Mouse (Mus musculus): ENCODE measurements at regions not wholly inside any gene's neighbourhood (a gene's known extent, or its start where the extent isn't known, plus 50 kb on each side); places are given as distances from the start of the nearest gene placed in this dataset.

- DNase-seq (ENCODE audit: low spot score) = no peak
- H3K9ac ChIP-seq (ENCODE audit: low read depth, low read length) = no peak overlapping the region
Measured at GRCm38 (mm10) chr2:147989616-147990015, 57.2 kb downstream of the Foxa2 start.

GRCm38 (mm10) chr2:147988586-147988985 is 58.2 kb downstream of the Foxa2 start:
- H3K9ac ChIP-seq (ENCODE audit: low read depth, low read length) = no peak overlapping the region
- no peak overlapping the region for H3K4me2 ChIP-seq (ENCODE audit: low read depth, low read length)
- H3K9me3 ChIP-seq (ENCODE audit: control insufficient read depth, low read length) = no peaks in the 10 kb centered on the region
- H3K27ac ChIP-seq (replicated peaks; ENCODE audit: low read depth, low read length) = no peak overlapping the region
- no peaks in the 10 kb centered on the region for H3K36me3 ChIP-seq (ENCODE audit: control insufficient read depth, insufficient read depth, low read length)
- no peak overlapping the region for H3K4me3 ChIP-seq (ENCODE audit: low read depth, low read length)
- H3K27me3 ChIP-seq (replicated peaks; ENCODE audit: control insufficient read depth, insufficient read depth, low read length) = no peaks in the 10 kb centered on the region
- DNase-seq (ENCODE audit: low spot score) = no peak
- H3K4me1 ChIP-seq (ENCODE audit: control insufficient read depth, insufficient read depth, low read length) = no peaks in the 10 kb centered on the region
- no peak for ATAC-seq (ENCODE audit: low read depth)

More at GRCm38 (mm10) chr2:147989616-147990015, 57.2 kb downstream of the Foxa2 start:
- Histone ChIP-seq H3K9me3 (ENCODE audit: control insufficient read depth, low read length) (no peaks in the 10 kb centered on the region), H3K27me3 (replicated peaks; ENCODE audit: control insufficient read depth, insufficient read depth, low read length) (no peaks in the 10 kb centered on the region), H3K4me1 (ENCODE audit: control insufficient read depth, insufficient read depth, low read length) (0 out of 2 replicates have a peak, but pooled peaks cover 3% of the 10 kb centered on the region), H3K36me3 (ENCODE audit: control insufficient read depth, insufficient read depth, low read length) (no peaks in the 10 kb centered on the region), H3K4me2 (ENCODE audit: low read depth, low read length) (no peak overlapping the region), H3K4me3 (ENCODE audit: low read depth, low read length) (no peak overlapping the region), H3K27ac (replicated peaks; ENCODE audit: low read depth, low read length) (no peak overlapping the region)
- no peak for ATAC-seq (ENCODE audit: low read depth)
- 53% methylated on average over 1 of the region's 1 CpGs for WGBS

- H3K4me1 ChIP-seq (ENCODE audit: control insufficient read depth, insufficient read depth, low read length) = no peaks in the 10 kb centered on the region
- no peak for ATAC-seq (ENCODE audit: low read depth)
- no peaks in the 10 kb centered on the region for H3K9me3 ChIP-seq (ENCODE audit: control insufficient read depth, low read length)
- WGBS = 67% methylated on average over 2 of the region's 2 CpGs
- H3K9ac ChIP-seq (ENCODE audit: low read depth, low read length) = no peak overlapping the region
- no peak overlapping the region for H3K4me3 ChIP-seq (ENCODE audit: low read depth, low read length)
- no peaks in the 10 kb centered on the region for H3K27me3 ChIP-seq (replicated peaks; ENCODE audit: control insufficient read depth, insufficient read depth, low read length)
- H3K27ac ChIP-seq (replicated peaks; ENCODE audit: low read depth, low read length) = no peak overlapping the region
- H3K4me2 ChIP-seq (ENCODE audit: low read depth, low read length) = no peak overlapping the region
- no peaks in the 10 kb centered on the region for H3K36me3 ChIP-seq (ENCODE audit: control insufficient read depth, insufficient read depth, low read length)
- no peak for DNase-seq (ENCODE audit: low spot score)
Measured at GRCm38 (mm10) chr2:147985261-147985575, 61.6 kb downstream of the Foxa2 start.

GRCm38 (mm10) chr2:147984547-147985260 is 62.1 kb downstream of the Foxa2 start:
- H3K27me3 ChIP-seq (replicated peaks; ENCODE audit: control insufficient read depth, insufficient read depth, low read length) = no peaks in the 10 kb centered on the region
- DNase-seq (ENCODE audit: low spot score) = no peak
- H3K4me2 ChIP-seq (ENCODE audit: low read depth, low read length) = no peak overlapping the region
- H3K9me3 ChIP-seq (ENCODE audit: control insufficient read depth, low read length) = no peaks in the 10 kb centered on the region
- no peak overlapping the region for H3K9ac ChIP-seq (ENCODE audit: low read depth, low read length)
- no peaks in the 10 kb centered on the region for H3K36me3 ChIP-seq (ENCODE audit: control insufficient read depth, insufficient read depth, low read length)
- WGBS = 76% methylated on average over 12 of the region's 12 CpGs
- H3K27ac ChIP-seq (replicated peaks; ENCODE audit: low read depth, low read length) = no peak overlapping the region
- H3K4me3 ChIP-seq (ENCODE audit: low read depth, low read length) = no peak overlapping the region
- no peaks in the 10 kb centered on the region for H3K4me1 ChIP-seq (ENCODE audit: control insufficient read depth, insufficient read depth, low read length)
- ATAC-seq (ENCODE audit: low read depth) = no peak

- no peak overlapping the region for H3K9ac ChIP-seq (ENCODE audit: low read depth, low read length)
- no peak overlapping the region for H3K27ac ChIP-seq (replicated peaks; ENCODE audit: low read depth, low read length)
- H3K4me1 ChIP-seq (ENCODE audit: control insufficient read depth, insufficient read depth, low read length) = no peaks in the 10 kb centered on the region
- no peak for DNase-seq (ENCODE audit: low spot score)
- no peak overlapping the region for H3K4me3 ChIP-seq (ENCODE audit: low read depth, low read length)
- WGBS = 70% methylated on average over 6 of the region's 6 CpGs
- H3K27me3 ChIP-seq (replicated peaks; ENCODE audit: control insufficient read depth, insufficient read depth, low read length) = no peaks in the 10 kb centered on the region
- ATAC-seq (ENCODE audit: low read depth) = no peak
- no peaks in the 10 kb centered on the region for H3K9me3 ChIP-seq (ENCODE audit: control insufficient read depth, low read length)
- H3K36me3 ChIP-seq (ENCODE audit: control insufficient read depth, insufficient read depth, low read length) = no peaks in the 10 kb centered on the region
- no peak overlapping the region for H3K4me2 ChIP-seq (ENCODE audit: low read depth, low read length)
Measured at GRCm38 (mm10) chr2:147980929-147981479, 65.8 kb downstream of the Foxa2 start.

GRCm38 (mm10) chr2:147980408-147980807 is 66.4 kb downstream of the Foxa2 start:
- 89% methylated on average over 1 of the region's 1 CpGs for WGBS
- no peaks in the 10 kb centered on the region for H3K9me3 ChIP-seq (ENCODE audit: control insufficient read depth, low read length)
- no peak overlapping the region for H3K9ac ChIP-seq (ENCODE audit: low read depth, low read length)
- no peaks in the 10 kb centered on the region for H3K27me3 ChIP-seq (replicated peaks; ENCODE audit: control insufficient read depth, insufficient read depth, low read length)
- H3K4me1 ChIP-seq (ENCODE audit: control insufficient read depth, insufficient read depth, low read length) = no peaks in the 10 kb centered on the region
- H3K4me2 ChIP-seq (ENCODE audit: low read depth, low read length) = no peak overlapping the region
- no peaks in the 10 kb centered on the region for H3K36me3 ChIP-seq (ENCODE audit: control insufficient read depth, insufficient read depth, low read length)
- DNase-seq (ENCODE audit: low spot score) (no peak), ATAC-seq (ENCODE audit: low read depth) (no peak)
- H3K4me3 ChIP-seq (ENCODE audit: low read depth, low read length) = no peak overlapping the region
- no peak overlapping the region for H3K27ac ChIP-seq (replicated peaks; ENCODE audit: low read depth, low read length)

GRCm38 (mm10) chr2:147979660-147980364 is 67.0 kb downstream of the Foxa2 start:
- Histone ChIP-seq H3K27me3 (replicated peaks; ENCODE audit: control insufficient read depth, insufficient read depth, low read length) (no peaks in the 10 kb centered on the region), H3K27ac (replicated peaks; ENCODE audit: low read depth, low read length) (no peak overlapping the region), H3K4me3 (ENCODE audit: low read depth, low read length) (no peak overlapping the region), H3K4me2 (ENCODE audit: low read depth, low read length) (no peak overlapping the region), H3K9ac (ENCODE audit: low read depth, low read length) (no peak overlapping the region), H3K36me3 (ENCODE audit: control insufficient read depth, insufficient read depth, low read length) (no peaks in the 10 kb centered on the region), H3K4me1 (ENCODE audit: control insufficient read depth, insufficient read depth, low read length) (no peaks in the 10 kb centered on the region), H3K9me3 (ENCODE audit: control insufficient read depth, low read length) (no peaks in the 10 kb centered on the region)
- no peak for ATAC-seq (ENCODE audit: low read depth)
- 69% methylated on average over 4 of the region's 4 CpGs for WGBS
- no peak for DNase-seq (ENCODE audit: low spot score)

GRCm38 (mm10) chr2:147979001-147979400 is 67.8 kb downstream of the Foxa2 start:
- no peak for DNase-seq (ENCODE audit: low spot score)
- ATAC-seq (ENCODE audit: low read depth) = no peak

GRCm38 (mm10) chr2:147974776-147975175 is 72.0 kb downstream of the Foxa2 start:
- no peak overlapping the region for H3K9ac ChIP-seq (ENCODE audit: low read depth, low read length)
- DNase-seq (ENCODE audit: low spot score) (no peak), ATAC-seq (ENCODE audit: low read depth) (no peak)
- no peaks in the 10 kb centered on the region for H3K4me1 ChIP-seq (ENCODE audit: control insufficient read depth, insufficient read depth, low read length)
- no peak overlapping the region for H3K27ac ChIP-seq (replicated peaks; ENCODE audit: low read depth, low read length)
- no peaks in the 10 kb centered on the region for H3K36me3 ChIP-seq (ENCODE audit: control insufficient read depth, insufficient read depth, low read length)
- WGBS = 49% methylated on average over 2 of the region's 2 CpGs
- no peak overlapping the region for H3K4me2 ChIP-seq (ENCODE audit: low read depth, low read length)
- no peak overlapping the region for H3K4me3 ChIP-seq (ENCODE audit: low read depth, low read length)
- H3K9me3 ChIP-seq (ENCODE audit: control insufficient read depth, low read length) = no peaks in the 10 kb centered on the region
- H3K27me3 ChIP-seq (replicated peaks; ENCODE audit: control insufficient read depth, insufficient read depth, low read length) = no peaks in the 10 kb centered on the region

More at GRCm38 (mm10) chr2:147979001-147979400, 67.8 kb downstream of the Foxa2 start:
- 76% methylated on average over 1 of the region's 1 CpGs for WGBS
- no peaks in the 10 kb centered on the region for H3K4me1 ChIP-seq (ENCODE audit: control insufficient read depth, insufficient read depth, low read length)
- H3K4me2 ChIP-seq (ENCODE audit: low read depth, low read length) = no peak overlapping the region
- H3K36me3 ChIP-seq (ENCODE audit: control insufficient read depth, insufficient read depth, low read length) = no peaks in the 10 kb centered on the region
- no peak overlapping the region for H3K4me3 ChIP-seq (ENCODE audit: low read depth, low read length)
- H3K27me3 ChIP-seq (replicated peaks; ENCODE audit: control insufficient read depth, insufficient read depth, low read length) = no peaks in the 10 kb centered on the region
- H3K9ac ChIP-seq (ENCODE audit: low read depth, low read length) = no peak overlapping the region
- no peaks in the 10 kb centered on the region for H3K9me3 ChIP-seq (ENCODE audit: control insufficient read depth, low read length)
- H3K27ac ChIP-seq (replicated peaks; ENCODE audit: low read depth, low read length) = no peak overlapping the region
